Mouse (Mus musculus): Measurements from ENCODE around the gene Rara. TPM values are rescaled to one million over a fixed set of nuclear protein-coding genes. Genes with fewer than 3 reads are reported as not detected.

Rara gene
- total RNA-seq, 1 experiment from 2014 or later = 131 TPM

DNA sequence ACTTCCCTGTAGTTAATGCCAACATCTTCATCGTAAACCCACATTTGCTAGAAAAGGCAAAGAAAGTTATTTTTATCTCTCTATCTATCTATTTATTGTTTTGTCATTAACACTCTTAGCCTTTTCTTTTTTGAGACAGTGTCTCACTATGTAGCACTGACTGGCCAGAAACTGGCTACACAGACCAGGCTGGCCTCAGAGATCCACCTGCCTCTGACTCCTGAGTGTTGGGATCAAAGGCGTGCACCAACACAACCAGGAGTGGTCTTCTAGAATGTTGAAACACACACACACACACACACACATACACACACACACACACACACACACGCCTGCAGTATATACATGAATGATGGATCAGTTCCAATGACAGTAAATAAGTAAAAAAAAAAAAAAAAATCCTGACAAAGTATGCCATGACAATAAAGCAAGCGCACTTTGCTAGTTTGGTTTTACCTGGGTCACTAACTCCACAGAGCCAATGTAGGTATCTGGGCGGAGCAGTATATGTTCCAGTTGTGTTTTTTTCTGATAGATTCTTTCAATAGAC, 94.8 kb downstream of the Rara start:
- no peak for ATAC-seq (ENCODE audit: extremely low read depth, insufficient number of reproducible peaks, low FRiP score, poor library complexity, severe bottlenecking)

DNA sequence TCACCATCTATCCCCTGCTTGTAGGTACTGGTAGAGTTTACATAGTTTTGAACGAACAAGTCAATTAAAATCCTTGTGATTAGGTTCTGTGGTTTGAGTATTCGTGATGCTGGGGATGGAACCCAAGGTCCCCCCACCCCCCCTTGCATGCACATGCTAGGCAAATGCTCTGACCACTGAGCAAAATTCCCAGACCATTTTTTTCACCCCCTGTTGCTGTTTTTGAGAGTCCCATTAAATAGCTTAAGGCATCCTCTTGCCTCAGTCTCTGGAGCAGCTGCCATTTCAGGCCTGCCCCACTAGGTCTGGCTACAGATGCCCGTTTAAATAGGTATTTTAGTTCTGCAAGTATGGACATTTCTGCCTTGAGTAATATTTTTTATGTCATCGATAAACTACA, 95.5 kb downstream of the Rara start:
- no peak for ATAC-seq (ENCODE audit: extremely low read depth, insufficient number of reproducible peaks, low FRiP score, poor library complexity, severe bottlenecking)

- ATAC-seq (ENCODE audit: extremely low read depth, insufficient number of reproducible peaks, low FRiP score, poor library complexity, severe bottlenecking) = peak; percentile 97
Observed at GRCm38 (mm10) chr11:99023500-99024467, 96.2 kb downstream of the Rara start, which contains the start of gene Top2a. Top2a (minus strand) TSS chr11:99024189.

Other genes with a start within 250 kb of the Rara start
- 33.2 and 37.8 TPM in 2 replicates for gene Psmd3, start 245.3 kb upstream of the Rara start, total RNA-seq (2017)
- gene Csf3, start 226.6 kb upstream of the Rara start, total RNA-seq (2017) = not detected in 2 replicates
- gene Med24, start 198.4 kb upstream of the Rara start, total RNA-seq (2017) = 14.9 and 21.3 TPM in 2 replicates
- 7.9 and 8.7 TPM in 2 replicates for gene Thra, start 187.2 kb upstream of the Rara start, total RNA-seq (2017)
- 0.47 and 1.8 TPM in 2 replicates for gene Nr1d1, start 152.5 kb upstream of the Rara start, total RNA-seq (2017)
- 191 TPM in 2 replicates for gene Msl1, start 132.3 kb upstream of the Rara start, total RNA-seq (2017)
- 58.7 and 64.0 TPM in 2 replicates for gene Casc3, start 122.9 kb upstream of the Rara start, total RNA-seq (2017)
- gene Rapgefl1, start 91.0 kb upstream of the Rara start, total RNA-seq (2017) = 0.58 and 0.61 TPM in 2 replicates
- 13.4 and 16.2 TPM in 2 replicates for gene Wipf2, start 64.2 kb upstream of the Rara start, total RNA-seq (2017)
- 2.0 and 2.2 TPM in 2 replicates for gene Cdc6, start 20.0 kb upstream of the Rara start, total RNA-seq (2017)
- not detected in 2 replicates for gene Gjd3, start 55.2 kb downstream of the Rara start, total RNA-seq (2017)
- gene Top2a, start 96.4 kb downstream of the Rara start, total RNA-seq (2017) = 2.9 and 5.2 TPM in 2 replicates
- gene Igfbp4, start 113.4 kb downstream of the Rara start, total RNA-seq (2017) = 11.4 and 18.8 TPM in 2 replicates
- gene Tns4, start 161.5 kb downstream of the Rara start, total RNA-seq (2017) = 0.12 and 0.35 TPM in 2 replicates
- gene Ccr7, start 227.3 kb downstream of the Rara start, total RNA-seq (2017) = 172 and 173 TPM in 2 replicates